Mouse (Mus musculus) heart, postnatal 4 days (tissue): Measurements from ENCODE around the gene Ly75. TPM values are rescaled to one million over a fixed set of nuclear protein-coding genes. Genes with fewer than 3 reads are reported as not detected.

Experiments
- total RNA-seq, 2 experiments: library from RNA; stranded (reverse); gene quantifications; 2 replicates each; pipeline ENCODE4 v1.2.3; 2021

Ly75 gene
- total RNA-seq, 2 experiments from 2014 or later: 2.7 to 2.8 TPM

Other genes starting within 250 kb of the Ly75 start
- 10 to 100 TPM; 65.5 to 68.2 TPM for gene Baz2b, start 173.5 kb downstream of the Ly75 start, total RNA-seq
- 10 to 100 TPM; 54.4 to 57.8 TPM for gene March7, start 173.4 kb downstream of the Ly75 start, total RNA-seq
- gene Cd302, start 98.8 kb downstream of the Ly75 start, total RNA-seq: 1 to 10 TPM; 7.4 to 8.6 TPM
- gene Pla2r1, start 170.0 kb upstream of the Ly75 start, total RNA-seq: 1 to 10 TPM; 1.9 to 2.7 TPM